Mouse (Mus musculus) brain, embryonic 14.5 days (tissue): ENCODE measurements around the gene Cped1.

Experiments
- CTCF ChIP-seq: fragments of 200-500 bp; IDR thresholded peaks from 2 replicates; pipeline ENCODE4 v1.5.1; 2012; ENCODE audit warnings: inconsistent platforms, mild to moderate bottlenecking, moderate library complexity, borderline replicate concordance; ENCODE audit not compliant: insufficient read depth, insufficient read length; ENCODE audit errors: extremely low read depth
- POLR2A ChIP-seq: fragments of 200-500 bp; IDR thresholded peaks from 2 replicates; pipeline ENCODE4 v1.6.1; 2012; ENCODE audit warnings: mild to moderate bottlenecking, inconsistent platforms, borderline replicate concordance; ENCODE audit not compliant: poor library complexity, insufficient read depth, insufficient read length, severe bottlenecking; ENCODE audit errors: extremely low read depth

GRCm38 (mm10) chr6:22026761-22027594 is 41.3 kb downstream of the Cped1 start:
- TF ChIP-seq POLR2A (no peak), CTCF (no peak)
